Mouse (Mus musculus) ES-E14 (cell line): ENCODE measurements around the gene Trappc3. TPM values are rescaled to one million over a fixed set of nuclear protein-coding genes. Genes with fewer than 3 reads are reported as not detected.

Source experiments
- DNase-seq: peaks from one replicate; pipeline ENCODE4 v3.0.0-alpha.2; 2013; ENCODE audit warnings: low read depth, low spot score
- H3K27ac ChIP-seq: 2 replicates; pipeline ENCODE4 v1.5.1; 2012; ENCODE audit warnings: low read depth, mild to moderate bottlenecking, low read length, moderate library complexity, mixed read lengths; ENCODE audit not compliant: poor library complexity, insufficient read depth, severe bottlenecking
- H3K36me3 ChIP-seq: 2 replicates; pipeline ENCODE4 v1.6.1; 2012; ENCODE audit warnings: mild to moderate bottlenecking, low read length, moderate library complexity, mixed read lengths; ENCODE audit not compliant: control insufficient read depth, poor library complexity, insufficient read depth, severe bottlenecking
- H3K4me1 ChIP-seq, 2 experiments: fragments of 150-350 bp in 1 of 2; sonication (generic) in 1 of 2; 2 replicates each; pipeline ENCODE4 v1.6.1; 2012; ENCODE audit warnings: low read length in 2 of 2, mild to moderate bottlenecking in 1 of 2, mixed read lengths in 1 of 2; ENCODE audit not compliant: control insufficient read depth in 2 of 2, insufficient read depth in 2 of 2, poor library complexity in 1 of 2
- H3K4me3 ChIP-seq, 2 experiments: fragments of 150-350 bp in 1 of 2; sonication (generic) in 1 of 2; 2 replicates each; pipeline ENCODE4 v1.5.1; 2012; ENCODE audit warnings: low read length in 2 of 2, low read depth in 1 of 2, mild to moderate bottlenecking in 1 of 2, mixed read lengths in 1 of 2; ENCODE audit not compliant: insufficient read depth in 1 of 2, poor library complexity in 1 of 2, severe bottlenecking in 1 of 2
- H3K9ac ChIP-seq: 2 replicates; pipeline ENCODE4 v1.6.1; 2012; ENCODE audit warnings: low read depth, mild to moderate bottlenecking, low read length, mixed read lengths; ENCODE audit not compliant: poor library complexity, insufficient read depth, severe bottlenecking
- H3K9me3 ChIP-seq: fragments of 150-350 bp; sonication (generic); 2 replicates; pipeline ENCODE4 v1.6.1; 2012; ENCODE audit warnings: low read depth, mild to moderate bottlenecking, low read length; ENCODE audit not compliant: control insufficient read depth, insufficient read depth
- CHD2 ChIP-seq: IDR thresholded peaks from 2 replicates; pipeline ENCODE4 v1.6.1; 2014; ENCODE audit warnings: mild to moderate bottlenecking, low read depth, low read length, inconsistent platforms
- HCFC1 ChIP-seq: IDR thresholded peaks from 2 replicates; pipeline ENCODE4 v1.6.1; 2012; ENCODE audit warnings: low read length, inconsistent platforms, borderline replicate concordance; ENCODE audit not compliant: insufficient read depth
- MAFK ChIP-seq: IDR thresholded peaks from 2 replicates; pipeline ENCODE4 v1.6.1; 2014; ENCODE audit warnings: mild to moderate bottlenecking, low read depth, low read length, inconsistent platforms; ENCODE audit not compliant: insufficient read depth
- ZC3H11A ChIP-seq: IDR thresholded peaks from 2 replicates; pipeline ENCODE4 v1.6.1; 2012; ENCODE audit warnings: low read depth, mild to moderate bottlenecking, inconsistent platforms, low read length, borderline replicate concordance
- ZNF384 ChIP-seq: IDR thresholded peaks from 2 replicates; pipeline ENCODE4 v1.6.1; 2012; ENCODE audit warnings: low read depth, low read length, inconsistent platforms
- in situ Hi-C, 2 experiments: fragments of 600-800 bp; cut with MboI; formaldehyde crosslinking; loops; one replicate each; pipeline ENCODE4 v1.15.1; 2025; ENCODE audit warnings: low sequenced_read_pairs in 2 of 2, inconsistent platforms in 1 of 2; ENCODE audit not compliant: unreplicated experiment in 2 of 2
- total RNA-seq: library from RNA; depleted of rRNA; stranded (reverse); fragments of 300-350 nt; gene quantifications from 2 replicates; pipeline ENCODE4 v1.2.3, GENCODE M21; 2012

Trappc3 gene
- total RNA-seq, 1 experiment, result 54.8 TPM

DNA sequence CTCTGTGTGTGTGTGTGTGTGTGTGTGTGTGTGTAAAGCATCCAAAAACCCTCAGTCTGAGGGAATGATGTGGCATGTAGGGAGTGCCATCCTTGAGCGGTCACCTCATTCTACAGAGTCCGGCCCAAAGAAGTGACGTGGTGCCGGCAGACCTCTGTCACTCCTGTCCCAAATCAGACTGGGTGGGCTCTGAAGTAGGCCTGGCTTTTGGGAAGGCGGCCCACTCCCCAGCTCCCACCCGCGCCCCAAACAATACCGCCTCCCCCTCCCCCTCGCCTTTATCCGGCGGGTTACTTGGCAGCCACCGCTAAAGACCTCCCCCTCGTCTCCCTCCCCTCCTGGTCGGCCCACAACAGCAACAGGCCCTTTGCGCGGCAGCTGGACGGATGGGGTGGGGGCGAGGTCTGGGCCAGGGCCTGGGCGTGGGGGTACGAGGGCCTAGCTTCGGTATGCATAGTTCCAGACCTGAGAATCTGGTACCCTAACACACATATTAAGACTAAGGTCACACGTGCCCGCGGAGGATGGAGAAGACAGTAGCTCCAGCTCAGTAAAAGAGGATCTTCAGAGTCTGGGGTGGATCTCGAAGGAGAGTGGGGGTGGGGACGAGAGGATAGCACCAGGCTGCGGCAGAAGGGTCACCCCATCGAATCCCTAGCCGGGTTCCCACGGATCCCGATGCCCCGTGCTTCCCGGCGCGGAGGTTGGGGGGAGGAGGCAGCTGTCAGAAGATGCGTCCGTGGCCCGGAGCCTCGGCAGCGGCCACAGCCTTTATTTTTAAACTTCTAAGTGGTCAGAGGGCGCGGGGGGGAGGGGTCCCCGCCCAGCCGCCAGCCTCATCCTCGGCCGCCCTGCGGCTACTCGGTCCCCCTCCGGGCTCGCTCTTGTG is 6.8 kb upstream of the Trappc3 start:
- H3K4me3 ChIP-seq, result peak overlapping the region; percentile 82 to 86
- in situ Hi-C loops, result no loop called here
- no peak for DNase-seq
- no peak for TF ChIP-seq HCFC1
- no peak for TF ChIP-seq CHD2
- no peak for TF ChIP-seq MAFK
- no peak for TF ChIP-seq ZNF384
- no peak for TF ChIP-seq ZC3H11A
- H3K9me3 ChIP-seq, result no peaks in the 10 kb centered on the region
- no peak overlapping the region for H3K27ac ChIP-seq
- H3K9ac ChIP-seq, result peak overlapping the region; percentile 89
- peaks cover 0 to 20% of the 10 kb centered on the region in 2 experiments; a peak in 2 of 4 replicates for H3K4me1 ChIP-seq
- H3K36me3 ChIP-seq, result no peaks in the 10 kb centered on the region

DNA sequence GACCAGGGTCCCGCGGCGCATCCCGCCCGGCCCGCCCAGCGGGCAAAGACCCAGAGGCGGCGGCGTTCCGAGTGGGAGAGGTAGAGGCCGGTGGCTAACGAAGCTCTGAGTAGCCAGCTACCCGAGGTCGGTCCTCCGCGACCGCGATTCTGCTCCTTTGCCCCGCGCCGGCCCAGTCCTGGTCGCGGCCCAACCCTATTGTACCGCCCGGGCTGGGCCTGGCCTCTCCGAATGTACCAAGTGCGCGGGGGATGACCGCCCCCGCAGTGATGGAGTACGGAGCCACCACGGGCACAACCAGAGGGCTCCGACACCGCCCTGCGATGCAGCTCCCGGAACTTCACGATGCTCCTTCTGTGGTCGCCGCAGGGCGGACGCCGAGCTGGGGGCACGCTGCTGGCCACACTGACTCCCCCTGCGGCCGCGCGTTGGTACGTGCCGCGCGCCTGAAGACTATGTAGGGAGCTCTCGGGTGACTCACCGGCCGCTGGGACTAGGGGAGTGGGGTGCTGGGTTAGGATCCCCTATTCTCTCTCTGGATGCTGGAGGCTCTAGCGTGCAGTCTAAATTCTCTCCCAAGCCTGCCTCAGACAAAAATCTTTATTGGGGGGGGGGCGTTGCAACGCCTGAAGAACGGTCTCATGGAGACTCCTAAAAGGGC is 5.9 kb upstream of the Trappc3 start, which contains the start of gene Map7d1:
Gene Map7d1, minus strand, starts transcription at position 213 of the 661 bp plus-strand sequence.
- Histone ChIP-seq H3K4me3 (peak within 1 kb of the TSS; percentile 82 to 86), H3K9me3 (no peaks in the 10 kb centered on the region), H3K27ac (peak within 1 kb of the TSS; percentile 78), H3K9ac (peak within 1 kb of the TSS; percentile 89), H3K36me3 (no peaks in the 10 kb centered on the region), H3K4me1 (peaks cover 1 to 22% of the 10 kb centered on the region in 2 experiments; a peak in 3 of 4 replicates)
- DNase-seq, result no peak
- in situ Hi-C loops, result no loop called here
- no peak for TF ChIP-seq ZC3H11A
- TF ChIP-seq CHD2, result no peak
- no peak for TF ChIP-seq HCFC1
- TF ChIP-seq ZNF384, result no peak
- no peak for TF ChIP-seq MAFK

DNA sequence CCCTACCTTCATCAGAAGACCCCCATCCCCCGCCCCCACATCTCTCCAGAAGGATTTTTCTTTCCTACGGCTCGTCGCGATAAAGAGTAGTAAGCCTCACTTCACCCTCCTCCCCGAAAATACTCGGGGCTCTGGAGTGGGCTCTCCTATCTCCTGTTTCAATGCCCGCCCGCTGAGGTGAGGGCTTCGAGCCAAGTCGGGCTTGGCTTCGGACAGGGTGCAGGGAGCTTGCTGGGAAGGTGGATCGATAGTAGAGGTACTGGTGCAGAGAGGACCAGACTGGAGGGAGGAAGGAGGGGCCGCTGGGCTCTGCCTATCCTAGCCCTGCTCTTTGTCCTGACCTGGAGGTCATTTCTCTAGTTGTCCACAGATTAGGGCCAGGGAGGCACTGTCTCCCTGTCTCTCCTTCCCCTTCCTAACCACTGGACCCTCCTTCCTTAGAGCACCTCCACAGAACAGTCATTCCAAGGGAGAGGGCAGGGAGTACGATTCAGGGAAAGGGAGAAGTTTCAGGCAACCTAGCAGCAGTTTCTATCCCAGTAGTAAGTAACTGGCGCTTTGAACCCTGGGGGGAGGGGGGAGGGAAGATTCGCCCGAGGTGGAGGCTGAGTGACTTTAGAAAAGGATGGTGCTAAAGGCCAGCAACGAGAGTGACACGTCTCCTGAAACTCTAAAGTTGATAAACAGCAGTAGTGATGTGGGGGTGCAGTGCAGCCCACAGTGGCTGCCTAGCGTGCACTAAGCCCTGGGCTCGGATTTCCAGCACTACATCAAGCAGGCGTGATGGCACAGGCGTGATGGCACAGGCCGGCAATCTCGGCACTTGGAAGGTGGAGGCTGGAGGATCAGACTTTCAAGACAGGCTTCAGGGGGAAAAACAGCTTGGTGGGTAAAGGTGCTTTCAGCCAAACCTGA is 4.9 kb upstream of the Trappc3 start:
- Histone ChIP-seq H3K4me1 (peaks cover 6 to 22% of the 10 kb centered on the region in 2 experiments; a peak in 3 of 4 replicates), H3K4me3 (peak overlapping the region; percentile 82 to 86), H3K36me3 (no peaks in the 10 kb centered on the region), H3K9ac (peak overlapping the region; percentile 46; the same call in 1 of the 2 replicates), H3K27ac (no peak overlapping the region), H3K9me3 (no peaks in the 10 kb centered on the region)
- in situ Hi-C loops, result no loop called here
- no peak for DNase-seq
- TF ChIP-seq CHD2 (no peak), MAFK (no peak), ZNF384 (no peak), HCFC1 (no peak), ZC3H11A (no peak)

DNA sequence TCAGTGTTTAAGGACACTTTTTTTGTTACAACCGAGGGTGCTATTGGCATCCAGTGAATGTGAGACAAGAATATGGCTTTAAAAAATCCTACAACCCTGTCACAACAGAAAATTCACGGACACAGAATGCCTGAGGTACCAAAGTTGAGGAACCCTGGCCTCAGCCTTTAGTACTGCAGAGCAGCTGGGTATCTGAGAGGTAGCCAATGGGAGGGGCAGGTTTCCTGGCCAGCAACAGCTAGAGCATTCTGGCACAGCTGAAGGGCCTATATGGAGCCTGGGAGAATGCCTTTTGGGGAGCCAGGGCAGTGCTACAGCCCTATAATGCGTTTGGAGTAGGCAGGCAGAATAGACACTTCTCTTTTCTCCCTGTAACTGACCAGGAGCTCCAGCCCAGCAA is 3.1 kb upstream of the Trappc3 start:
- Histone ChIP-seq H3K4me1 (peaks cover 6 to 15% of the 10 kb centered on the region in 2 experiments; a peak in 3 of 4 replicates), H3K36me3 (no peaks in the 10 kb centered on the region), H3K4me3 (no peak overlapping the region), H3K9ac (no peak overlapping the region), H3K27ac (no peak overlapping the region), H3K9me3 (no peaks in the 10 kb centered on the region)
- no peak for DNase-seq
- in situ Hi-C loops, result no loop called here
- TF ChIP-seq ZC3H11A (no peak), CHD2 (no peak), MAFK (no peak), HCFC1 (no peak)
